Mouse (Mus musculus) ES-E14 (cell line): Measurements from ENCODE around the gene Ube2l3. TPM values are rescaled to one million over a fixed set of nuclear protein-coding genes. Genes with fewer than 3 reads are reported as not detected.

ENCODE experiments used
- DNase-seq: peaks from one replicate; pipeline ENCODE4 v3.0.0-alpha.2; 2013; ENCODE audit warnings: low read depth, low spot score
- H3K27ac ChIP-seq: 2 replicates; pipeline ENCODE4 v1.5.1; 2012; ENCODE audit warnings: low read depth, mild to moderate bottlenecking, low read length, moderate library complexity, mixed read lengths; ENCODE audit not compliant: poor library complexity, insufficient read depth, severe bottlenecking
- H3K36me3 ChIP-seq: 2 replicates; pipeline ENCODE4 v1.6.1; 2012; ENCODE audit warnings: mild to moderate bottlenecking, low read length, moderate library complexity, mixed read lengths; ENCODE audit not compliant: control insufficient read depth, poor library complexity, insufficient read depth, severe bottlenecking
- H3K4me1 ChIP-seq, 2 experiments: fragments of 150-350 bp in 1 of 2; sonication (generic) in 1 of 2; 2 replicates each; pipeline ENCODE4 v1.6.1; 2012; ENCODE audit warnings: low read length in 2 of 2, mild to moderate bottlenecking in 1 of 2, mixed read lengths in 1 of 2; ENCODE audit not compliant: control insufficient read depth in 2 of 2, insufficient read depth in 2 of 2, poor library complexity in 1 of 2
- H3K4me3 ChIP-seq, 2 experiments: fragments of 150-350 bp in 1 of 2; sonication (generic) in 1 of 2; 2 replicates each; pipeline ENCODE4 v1.5.1; 2012; ENCODE audit warnings: low read length in 2 of 2, low read depth in 1 of 2, mild to moderate bottlenecking in 1 of 2, mixed read lengths in 1 of 2; ENCODE audit not compliant: insufficient read depth in 1 of 2, poor library complexity in 1 of 2, severe bottlenecking in 1 of 2
- H3K9ac ChIP-seq: 2 replicates; pipeline ENCODE4 v1.6.1; 2012; ENCODE audit warnings: low read depth, mild to moderate bottlenecking, low read length, mixed read lengths; ENCODE audit not compliant: poor library complexity, insufficient read depth, severe bottlenecking
- H3K9me3 ChIP-seq: fragments of 150-350 bp; sonication (generic); 2 replicates; pipeline ENCODE4 v1.6.1; 2012; ENCODE audit warnings: low read depth, mild to moderate bottlenecking, low read length; ENCODE audit not compliant: control insufficient read depth, insufficient read depth
- CHD2 ChIP-seq: IDR thresholded peaks from 2 replicates; pipeline ENCODE4 v1.6.1; 2014; ENCODE audit warnings: mild to moderate bottlenecking, low read depth, low read length, inconsistent platforms
- HCFC1 ChIP-seq: IDR thresholded peaks from 2 replicates; pipeline ENCODE4 v1.6.1; 2012; ENCODE audit warnings: low read length, inconsistent platforms, borderline replicate concordance; ENCODE audit not compliant: insufficient read depth
- MAFK ChIP-seq: IDR thresholded peaks from 2 replicates; pipeline ENCODE4 v1.6.1; 2014; ENCODE audit warnings: mild to moderate bottlenecking, low read depth, low read length, inconsistent platforms; ENCODE audit not compliant: insufficient read depth
- ZC3H11A ChIP-seq: IDR thresholded peaks from 2 replicates; pipeline ENCODE4 v1.6.1; 2012; ENCODE audit warnings: low read depth, mild to moderate bottlenecking, inconsistent platforms, low read length, borderline replicate concordance
- ZNF384 ChIP-seq: IDR thresholded peaks from 2 replicates; pipeline ENCODE4 v1.6.1; 2012; ENCODE audit warnings: low read depth, low read length, inconsistent platforms
- in situ Hi-C, 2 experiments: fragments of 600-800 bp; cut with MboI; formaldehyde crosslinking; loops; one replicate each; pipeline ENCODE4 v1.15.1; 2025; ENCODE audit warnings: low sequenced_read_pairs in 2 of 2, inconsistent platforms in 1 of 2; ENCODE audit not compliant: unreplicated experiment in 2 of 2
- total RNA-seq: library from RNA; depleted of rRNA; stranded (reverse); fragments of 300-350 nt; gene quantifications from 2 replicates; pipeline ENCODE4 v1.2.3, GENCODE M21; 2012

The Ube2l3 gene
- total RNA-seq, 1 experiment, result 109 TPM

GRCm38 (mm10) chr16:17226496-17226895 lies 24.0 kb upstream of the Ube2l3 start:
- Histone ChIP-seq H3K4me1 (no peaks in the 10 kb centered on the region; a peak in 2 of 4 replicates), H3K9me3 (no peaks in the 10 kb centered on the region), H3K27ac (no peak overlapping the region), H3K9ac (no peak overlapping the region), H3K36me3 (no peaks in the 10 kb centered on the region), H3K4me3 (no peak overlapping the region)
- in situ Hi-C loops, result no loop called here
- no peak for TF ChIP-seq MAFK
- TF ChIP-seq ZC3H11A, result no peak
- TF ChIP-seq ZNF384, result no peak
- TF ChIP-seq HCFC1, result no peak
- no peak for TF ChIP-seq CHD2
- no peak for DNase-seq

- TF ChIP-seq ZNF384, result no peak
- TF ChIP-seq CHD2, result no peak
- no peaks in the 10 kb centered on the region for H3K36me3 ChIP-seq
- no peak for DNase-seq
- no peak overlapping the region for H3K4me3 ChIP-seq
- H3K9me3 ChIP-seq, result no peaks in the 10 kb centered on the region
- H3K4me1 ChIP-seq, result peaks cover 3% of the 10 kb centered on the region in 2 experiments
- in situ Hi-C loops, result no loop called here
- H3K27ac ChIP-seq, result no peak overlapping the region
- H3K9ac ChIP-seq, result no peak overlapping the region
Measured at GRCm38 (mm10) chr16:17225584-17225983, 23.1 kb upstream of the Ube2l3 start.

DNA sequence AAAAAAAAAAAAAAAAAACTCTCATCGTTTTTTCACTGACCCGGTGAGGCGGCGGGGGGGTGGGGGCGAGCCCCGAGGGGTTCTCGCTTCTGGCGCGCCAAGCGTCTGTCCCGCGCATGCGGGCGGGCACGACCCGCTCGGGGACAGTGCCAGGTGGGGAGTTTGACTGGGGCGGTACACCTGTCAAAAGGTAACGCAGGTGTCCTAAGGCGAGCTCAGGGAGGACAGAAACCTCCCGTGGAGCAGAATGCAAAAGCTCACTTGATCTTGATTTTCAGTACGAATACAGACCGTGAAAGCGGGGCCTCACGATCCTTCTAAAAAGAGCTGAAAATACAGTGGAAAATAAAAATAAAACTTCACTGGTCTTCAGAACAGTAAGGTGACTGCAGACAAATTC lies 19.7 kb upstream of the Ube2l3 start:
- DNase-seq, result peak; percentile 76
- Histone ChIP-seq H3K4me1 (peaks cover 3 to 9% of the 10 kb centered on the region in 2 experiments), H3K27ac (no peak overlapping the region), H3K9me3 (no peaks in the 10 kb centered on the region), H3K9ac (no peak overlapping the region), H3K4me3 (peak overlapping the region in 1 of 2 experiments; percentile 1; a peak in 1 of 4 replicates), H3K36me3 (no peaks in the 10 kb centered on the region)
- in situ Hi-C loops, result no loop called here
- TF ChIP-seq ZNF384 (no peak), CHD2 (no peak), HCFC1 (no peak), ZC3H11A (no peak), MAFK (no peak)

GRCm38 (mm10) chr16:17220127-17220733 lies 17.8 kb upstream of the Ube2l3 start:
- Histone ChIP-seq H3K27ac (peak overlapping the region; percentile 99), H3K9ac (peak overlapping the region; percentile 65; the same call in 1 of the 2 replicates), H3K4me1 (peaks cover 6 to 15% of the 10 kb centered on the region in 2 experiments), H3K36me3 (no peaks in the 10 kb centered on the region), H3K9me3 (no peaks in the 10 kb centered on the region), H3K4me3 (no peak overlapping the region)
- TF ChIP-seq ZC3H11A (no peak), MAFK (peak; percentile 90)
- DNase-seq, result peak; percentile 89
- in situ Hi-C loops, result no loop called here

DNA sequence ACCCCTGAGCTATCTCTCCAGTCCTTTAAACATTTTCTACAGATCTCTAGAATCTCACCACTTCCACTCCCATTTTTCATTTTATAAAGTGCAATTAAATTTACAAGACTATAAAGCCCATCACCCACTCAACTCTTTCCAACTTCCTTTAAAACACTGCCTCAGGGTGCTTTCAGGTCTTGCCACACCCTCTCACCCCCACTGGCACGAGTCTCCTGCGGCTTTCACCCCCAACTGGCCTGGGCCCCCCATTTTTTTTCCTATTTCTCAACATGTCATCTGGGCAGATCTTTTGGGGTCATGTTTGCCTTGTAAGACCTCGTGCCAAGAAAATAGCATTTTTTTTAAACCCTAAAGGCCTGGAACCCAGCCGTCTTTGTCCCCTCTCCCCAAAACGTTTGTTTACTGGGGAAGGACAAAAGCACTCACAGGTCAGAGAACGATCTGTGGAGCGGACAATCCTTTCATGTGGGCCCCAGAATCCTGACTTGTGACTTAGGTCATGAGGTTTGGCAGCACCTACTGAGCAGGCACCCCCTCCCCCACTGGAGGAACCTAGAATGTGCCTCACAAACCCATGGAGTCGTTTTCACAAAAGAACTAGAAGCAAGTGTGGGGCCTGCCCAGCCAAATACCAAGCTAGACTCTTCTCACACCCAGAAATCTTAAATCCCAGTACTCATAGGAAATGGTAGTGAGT lies 14.6 kb upstream of the Ube2l3 start:
- DNase-seq, result no peak
- TF ChIP-seq ZNF384, result no peak
- peaks cover 6 to 17% of the 10 kb centered on the region in 2 experiments for H3K4me1 ChIP-seq
- H3K27ac ChIP-seq, result peak overlapping the region; percentile 72
- H3K9me3 ChIP-seq, result no peaks in the 10 kb centered on the region
- in situ Hi-C loops, result no loop called here
- H3K9ac ChIP-seq, result peak overlapping the region; percentile 31; the same call in 1 of the 2 replicates
- H3K4me3 ChIP-seq, result no peak overlapping the region
- H3K36me3 ChIP-seq, result no peaks in the 10 kb centered on the region; the same call in 1 of the 2 replicates
